Mouse (Mus musculus) spleen, postnatal 4 days (tissue): ENCODE measurements at regions not wholly inside any gene's neighbourhood (a gene's known extent, or its start where the extent isn't known, plus 50 kb on each side); places are given as distances from the start of the nearest gene placed in this dataset.

Source experiments
- DNase-seq, 2 experiments: peaks; one replicate each; pipeline ENCODE4 v3.0.0; 2022; ENCODE audit warnings: low spot score in 2 of 2

- no peak for DNase-seq
Observed at GRCm38 (mm10) chr13:37528876-37529275, 183.9 kb downstream of the Ly86 start.

DNA sequence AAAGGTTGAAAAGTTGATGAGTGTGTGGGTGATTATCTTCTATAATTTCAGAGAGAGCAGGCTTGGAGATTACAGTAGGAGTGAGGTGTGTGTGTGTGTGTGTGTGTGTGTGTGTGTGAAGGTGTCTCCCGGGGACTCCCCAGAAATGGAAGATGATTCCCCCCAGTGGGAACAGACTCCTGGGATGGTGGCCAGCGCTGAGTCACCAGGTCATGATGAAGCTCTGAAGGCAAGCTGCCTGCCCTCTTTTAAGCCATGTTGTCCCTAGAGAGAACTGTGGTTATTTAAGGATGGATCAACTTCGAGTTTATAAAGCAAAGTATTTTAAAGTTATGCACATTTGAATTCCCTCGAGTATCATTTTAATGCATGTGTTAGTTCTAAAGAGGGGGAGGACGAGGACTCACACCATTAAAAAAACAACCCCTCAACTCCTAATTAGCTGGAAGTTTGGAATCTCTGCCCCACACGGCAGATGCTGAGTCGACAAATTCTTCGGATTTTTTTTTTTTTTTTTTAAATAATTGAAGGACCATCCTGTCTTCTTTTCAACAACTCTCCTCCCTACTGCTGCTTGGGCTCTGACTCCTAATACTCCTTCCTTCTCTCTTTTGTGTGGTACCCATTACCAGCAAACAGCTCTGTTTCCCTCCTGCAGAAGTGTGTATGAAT, 186.6 kb downstream of the Ly86 start:
- DNase-seq = no peak

GRCm38 (mm10) chr13:37532596-37533170, 187.7 kb downstream of the Ly86 start:
- no peak for DNase-seq

GRCm38 (mm10) chr13:37533851-37534250, 188.8 kb downstream of the Ly86 start:
- no peak for DNase-seq

GRCm38 (mm10) chr13:37537330-37537729, 192.3 kb downstream of the Ly86 start:
- DNase-seq = no peak

DNA sequence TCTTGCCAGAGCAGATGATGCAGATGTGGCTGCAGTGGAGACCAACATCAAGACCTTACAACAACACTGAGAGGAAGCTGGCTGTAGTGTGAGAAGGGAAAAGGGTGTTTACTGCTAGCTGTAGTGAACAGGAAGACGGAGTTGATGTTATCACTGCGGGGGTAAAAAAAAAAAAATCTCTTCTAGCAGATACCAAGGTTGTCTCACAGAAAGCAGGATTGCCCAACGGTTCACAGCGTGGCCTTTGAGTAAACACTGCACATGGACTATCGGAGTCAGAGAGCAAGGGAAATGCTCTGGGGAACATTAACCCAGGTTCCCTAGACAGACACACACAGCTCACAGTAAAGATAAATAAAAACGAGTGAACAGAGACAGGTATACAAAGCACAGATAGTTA, 192.8 kb downstream of the Ly86 start:
- DNase-seq = no peak

DNA sequence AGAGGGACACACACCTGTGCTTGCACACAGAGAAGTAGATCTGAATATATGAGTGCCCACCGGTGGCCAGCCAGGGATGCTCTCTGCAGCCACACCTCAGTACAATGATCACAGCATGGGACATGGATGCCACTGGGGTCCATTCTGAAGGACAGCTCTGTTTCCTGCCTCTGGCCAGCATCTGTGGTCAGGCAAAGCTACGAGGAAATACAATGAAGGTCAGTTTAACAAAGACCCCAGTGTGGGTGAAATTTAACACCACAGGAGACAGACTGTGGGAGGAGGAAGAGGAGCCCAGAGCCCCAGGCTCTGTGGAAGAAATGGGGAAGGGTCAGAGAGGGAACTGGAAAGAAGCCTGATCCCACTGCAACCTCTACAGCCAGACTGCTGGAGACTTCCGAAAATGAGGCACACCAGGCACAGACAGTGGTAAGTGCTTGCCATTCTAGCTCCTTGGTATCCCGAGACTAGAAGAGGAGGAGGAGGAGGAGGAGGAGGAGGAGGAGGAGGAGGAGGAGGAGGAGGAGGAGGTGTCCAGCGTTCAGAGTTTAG, 196.0 kb downstream of the Ly86 start:
- DNase-seq = no peak

DNA sequence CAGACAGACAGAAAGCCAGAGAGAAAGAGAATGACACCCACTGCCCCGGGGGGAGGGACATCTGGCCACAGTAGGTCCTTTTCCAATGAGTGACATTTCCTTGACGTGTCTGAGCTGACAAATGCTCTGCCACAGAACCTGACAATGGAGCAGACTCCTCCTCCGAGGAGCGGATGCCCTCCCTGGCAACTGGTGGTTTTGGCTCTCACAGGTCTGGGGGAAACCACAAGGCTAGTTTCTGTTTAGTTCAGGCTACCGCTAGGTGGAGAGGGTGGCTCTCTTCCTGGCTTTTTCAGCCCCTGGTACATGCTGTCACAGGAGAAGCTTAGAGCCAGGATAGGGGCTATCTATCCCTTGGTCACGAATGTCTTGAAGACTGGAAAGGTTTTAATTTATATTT, 196.7 kb downstream of the Ly86 start:
- DNase-seq = peak; percentile 53 to 70

GRCm38 (mm10) chr13:37542744-37543196, 197.8 kb downstream of the Ly86 start:
- DNase-seq = peak in 1 of 2 experiments; percentile 71

DNA sequence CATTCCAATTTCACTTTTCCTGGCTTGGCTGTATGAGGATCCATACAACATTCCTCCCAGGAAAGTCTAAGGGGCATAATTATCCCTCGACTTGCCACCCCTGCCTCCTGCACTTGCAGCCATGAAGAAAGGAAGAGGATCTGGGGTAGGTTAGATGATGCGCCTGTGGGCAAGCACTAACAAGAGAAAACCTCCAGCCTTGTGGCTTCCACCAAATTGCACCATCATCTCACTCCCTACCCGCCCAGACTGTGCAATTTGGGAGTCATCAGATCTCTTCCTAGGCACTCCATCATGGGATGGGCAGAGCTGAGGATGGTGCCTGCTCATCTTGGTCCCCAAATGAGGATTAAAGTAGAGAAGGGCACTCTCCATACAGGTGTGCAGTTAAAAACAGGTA, 198.8 kb downstream of the Ly86 start:
- no peak for DNase-seq

DNA sequence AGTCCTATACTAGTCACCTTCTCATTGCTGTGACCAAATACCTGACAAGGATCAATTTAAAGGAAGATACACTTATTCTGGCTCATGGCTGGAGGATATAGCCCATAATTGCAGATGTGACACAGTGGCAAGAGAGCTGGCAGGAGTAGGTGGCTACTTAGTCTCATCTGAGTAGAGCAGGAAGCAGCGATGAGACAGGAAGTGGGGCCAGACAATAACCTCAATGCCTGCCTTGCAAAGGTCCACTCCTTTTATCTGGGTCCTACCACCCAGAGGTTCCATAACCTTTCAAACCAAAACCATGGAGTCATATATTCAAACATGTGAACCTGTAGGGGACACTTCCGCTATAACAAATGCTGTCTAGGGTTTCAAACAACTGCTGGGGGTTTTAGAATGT, 199.7 kb downstream of the Ly86 start:
- DNase-seq = no peak

DNA sequence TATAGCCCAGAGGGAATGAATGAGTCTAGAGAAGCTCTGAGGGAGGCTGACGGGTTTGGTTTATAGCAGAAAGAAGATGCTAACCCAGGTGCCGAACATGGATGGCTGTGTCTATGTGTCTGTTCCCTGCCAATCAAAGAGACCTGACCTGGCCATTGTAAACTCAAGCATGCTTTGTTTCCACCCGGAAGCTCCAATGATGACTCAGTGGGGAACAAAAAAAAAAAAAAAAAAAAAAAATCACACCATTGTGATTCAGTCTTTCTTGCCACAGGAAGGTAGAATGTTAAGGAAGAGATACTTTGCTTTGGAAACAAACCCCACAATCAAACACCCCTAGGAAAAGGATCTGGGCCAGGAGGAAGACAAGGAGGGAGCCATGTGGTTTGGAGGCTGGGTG, 201.5 kb downstream of the Ly86 start:
- DNase-seq = no peak

GRCm38 (mm10) chr13:37550584-37550983, 205.6 kb downstream of the Ly86 start:
- no peak for DNase-seq

- DNase-seq = no peak
Observed at GRCm38 (mm10) chr13:37553392-37553791, 208.4 kb downstream of the Ly86 start.

DNA sequence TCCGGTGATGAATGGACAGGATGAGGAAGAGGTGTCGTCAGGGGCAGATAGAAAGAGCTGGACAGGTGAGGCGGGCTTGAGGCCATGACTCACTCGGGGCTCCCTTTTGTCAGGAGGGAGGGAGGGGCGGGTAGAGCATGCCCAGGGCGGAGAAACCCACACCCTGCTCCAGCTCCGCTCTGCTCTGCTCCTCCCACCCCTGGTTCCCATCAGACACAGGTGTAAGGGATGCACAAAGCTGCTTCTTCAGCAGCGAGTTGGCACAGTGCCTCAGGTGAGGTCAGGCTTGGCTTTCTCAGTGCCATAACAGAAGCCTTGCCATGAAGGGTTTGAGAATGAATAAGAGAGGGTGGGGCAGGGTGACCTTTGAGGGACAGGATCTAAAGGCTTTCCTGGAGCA, 212.2 kb downstream of the Ly86 start:
- no peak for DNase-seq

- no peak for DNase-seq
Observed at GRCm38 (mm10) chr13:37557766-37558165, 212.8 kb downstream of the Ly86 start.

DNA sequence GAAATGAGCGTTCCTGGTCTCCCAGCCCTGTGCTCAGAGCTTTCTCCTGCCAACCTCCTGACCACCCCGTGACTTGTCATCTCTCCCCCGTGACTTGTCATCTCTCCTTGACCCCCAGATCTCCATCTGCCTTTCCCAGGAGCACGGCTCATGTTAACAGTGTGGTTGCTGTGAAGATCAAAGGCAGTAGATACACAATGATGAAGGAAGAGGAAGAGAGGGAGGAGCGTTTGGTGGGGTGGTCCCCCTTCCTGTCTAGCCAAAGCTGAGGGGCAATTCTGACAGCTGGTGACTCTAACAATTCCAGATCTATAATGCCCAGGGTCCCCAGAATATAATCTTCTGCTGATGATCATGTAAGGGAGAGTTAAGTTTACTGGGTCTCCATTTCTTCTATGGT, 214.0 kb downstream of the Ly86 start:
- DNase-seq = no peak

DNA sequence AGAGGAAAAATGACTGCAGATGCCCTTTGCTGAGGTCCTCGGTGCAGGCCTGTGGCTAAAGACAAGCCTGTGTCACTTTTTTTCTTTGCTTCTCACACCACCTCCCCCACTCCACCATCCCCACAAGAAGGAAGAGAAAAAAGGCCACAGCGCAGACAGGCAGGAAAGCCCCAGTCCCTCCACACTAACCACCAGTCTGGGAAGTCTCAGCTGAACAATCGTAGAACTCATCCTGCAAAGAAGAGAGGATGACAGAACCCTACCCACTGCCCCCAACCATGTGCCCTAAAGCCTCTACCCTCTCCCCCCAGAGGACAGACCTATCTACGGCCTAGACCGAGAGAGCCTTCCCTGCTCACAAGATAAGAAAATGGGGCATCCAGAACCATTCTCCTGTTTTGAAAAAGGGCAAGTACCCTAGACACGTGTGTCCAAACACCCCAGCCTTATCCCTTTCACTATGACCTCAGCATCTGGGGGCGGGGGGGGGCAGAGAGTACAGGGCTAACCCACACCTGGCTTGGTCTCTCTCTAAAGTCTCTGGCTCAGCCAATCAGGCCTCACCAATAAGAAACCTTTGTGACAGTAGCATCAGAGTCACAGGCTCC, 214.8 kb downstream of the Ly86 start:
- no peak for DNase-seq

DNA sequence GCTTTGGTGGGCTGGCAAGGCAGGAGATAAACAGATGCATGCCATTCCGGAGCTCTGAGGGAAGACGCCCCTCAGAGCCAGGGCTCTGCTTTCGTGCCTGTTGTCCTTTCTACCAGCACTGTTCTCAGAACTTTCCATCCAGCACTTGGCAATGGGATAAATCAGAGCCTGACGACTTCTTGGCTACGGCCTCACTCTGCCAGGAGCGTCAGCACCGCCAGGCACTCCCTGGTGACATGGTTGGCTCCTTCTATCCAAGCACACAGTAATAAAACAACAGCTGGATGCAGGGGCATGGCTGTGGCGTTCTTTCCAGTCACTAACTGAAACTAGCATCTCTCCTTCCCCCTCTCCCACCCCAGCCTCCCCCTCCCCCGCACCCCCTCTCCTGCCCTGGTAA, 215.4 kb downstream of the Ly86 start:
- no peak for DNase-seq

GRCm38 (mm10) chr13:37560800-37561199, 215.8 kb downstream of the Ly86 start:
- DNase-seq = no peak

DNA sequence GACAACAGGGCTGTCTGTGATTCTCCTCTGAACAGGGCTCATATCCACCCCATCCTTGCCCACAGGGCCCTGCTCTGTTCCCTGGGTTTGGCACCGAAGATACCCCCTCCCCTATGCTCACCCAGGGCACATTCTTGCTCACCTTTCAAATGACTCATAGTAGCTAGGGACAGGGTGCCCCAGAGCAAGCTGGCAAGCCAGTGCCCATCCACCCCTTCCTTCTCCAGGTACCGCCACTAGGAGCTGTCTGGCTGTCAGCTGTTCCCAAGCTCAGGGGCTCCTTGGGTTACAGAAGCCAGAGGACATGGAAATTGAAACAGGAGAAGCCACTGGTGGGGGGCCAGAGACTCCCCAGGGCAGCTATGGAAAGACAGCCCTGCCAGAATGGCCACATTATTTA, 216.4 kb downstream of the Ly86 start:
- no peak for DNase-seq

GRCm38 (mm10) chr13:37562141-37562540, 216.1 kb upstream of the Rreb1 start:
- DNase-seq = no peak

DNA sequence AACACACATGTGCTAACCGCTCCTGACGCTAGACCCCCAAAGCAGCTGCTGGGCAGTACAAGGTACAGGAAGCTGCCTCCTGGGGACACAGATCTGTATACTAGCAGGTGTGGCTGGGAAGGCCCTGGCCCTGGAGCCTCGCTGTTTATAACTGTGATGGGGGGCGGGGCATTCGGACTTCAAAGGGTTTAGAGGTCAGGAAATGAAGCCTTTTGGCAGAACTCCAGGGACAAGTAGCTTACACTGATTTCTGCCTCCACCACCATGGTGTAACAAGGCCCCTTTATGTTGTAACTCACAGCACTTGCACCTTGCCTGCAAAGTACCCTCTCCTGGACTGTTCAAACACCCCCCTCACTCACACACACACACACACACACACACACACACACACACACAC, 215.5 kb upstream of the Rreb1 start:
- DNase-seq = no peak
